Mouse (Mus musculus) limb, embryonic 11.5 days (tissue): Measurements from ENCODE around the gene Zfhx3. TPM values are rescaled to one million over a fixed set of nuclear protein-coding genes. Genes with fewer than 3 reads are reported as not detected.

ENCODE experiments used
- ATAC-seq: fragments of 200-750 bp; cut with Nextera tagmentation; 2 replicates; pipeline ENCODE4 v1.8.0; 2017; ENCODE audit warnings: low read depth; ENCODE audit not compliant: insufficient number of reproducible peaks, low FRiP score, low TSS enrichment
- DNase-seq: peaks from one replicate; pipeline ENCODE4 v3.0.0-alpha.2; 2015; ENCODE audit warnings: low spot score
- H3K27ac ChIP-seq: fragments of 300-500 bp; sonication (generic); replicated peaks from 2 replicates; pipeline ENCODE4 v1.5.1; 2014; ENCODE audit warnings: low read depth, mild to moderate bottlenecking, low read length
- H3K27me3 ChIP-seq: fragments of 300-500 bp; sonication (generic); 2 replicates; pipeline ENCODE4 v1.6.1; 2014; ENCODE audit warnings: mild to moderate bottlenecking, low read length, mixed read lengths; ENCODE audit not compliant: control insufficient read depth, insufficient read depth
- H3K36me3 ChIP-seq: fragments of 300-500 bp; sonication (generic); 2 replicates; pipeline ENCODE4 v1.6.1; 2014; ENCODE audit warnings: mild to moderate bottlenecking, low read length, moderate library complexity, mixed read lengths; ENCODE audit not compliant: control insufficient read depth, insufficient read depth
- H3K4me1 ChIP-seq: fragments of 300-500 bp; sonication (generic); 2 replicates; pipeline ENCODE4 v1.6.1; 2014; ENCODE audit warnings: low read length, mixed read lengths; ENCODE audit not compliant: control insufficient read depth, insufficient read depth
- H3K4me2 ChIP-seq: fragments of 300-500 bp; sonication (generic); 2 replicates; pipeline ENCODE4 v1.6.1; 2014; ENCODE audit warnings: low read depth, mild to moderate bottlenecking, moderate library complexity; ENCODE audit not compliant: severe bottlenecking
- H3K4me3 ChIP-seq: fragments of 300-500 bp; sonication (generic); 2 replicates; pipeline ENCODE4 v1.5.1; 2014; ENCODE audit warnings: low read depth, low read length
- H3K9ac ChIP-seq: fragments of 300-500 bp; sonication (generic); 2 replicates; pipeline ENCODE4 v1.6.1; 2014; ENCODE audit warnings: mild to moderate bottlenecking, low read length
- H3K9me3 ChIP-seq: fragments of 300-500 bp; sonication (generic); 2 replicates; pipeline ENCODE4 v1.6.1; 2016; ENCODE audit warnings: low read length; ENCODE audit not compliant: control insufficient read depth
- WGBS: fragments of 180-500 bp; shearing (Covaris S2); extraction: QIAGEN DNeasy Blood & Tissue Kit; methylation state at CpG from one replicate; pipeline ENCODE4 v1.1.7; 2014; 5-methylcytosine and 5-hydroxymethylcytosine counted together
- polyA plus RNA-seq: library from polyadenylated mRNA; unstranded; fragments of >200 nt; fragmentation: Nextera tagmentation; extraction: Ambion mirVana; gene quantifications from 2 replicates; pipeline ENCODE4 v1.2.1, GENCODE M21; 2014

The Zfhx3 gene
- polyA plus RNA-seq, 1 experiment from 2014 or later, result 36.4 TPM

GRCm38 (mm10) chr8:108406716-108407494 lies 464.5 kb downstream of the Zfhx3 start:
- Histone ChIP-seq H3K36me3 (no peaks in the 10 kb centered on the region), H3K9me3 (no peaks in the 10 kb centered on the region), H3K4me3 (no peak overlapping the region), H3K4me2 (no peak overlapping the region), H3K4me1 (no peaks in the 10 kb centered on the region), H3K27me3 (no peaks in the 10 kb centered on the region), H3K9ac (peak overlapping the region; percentile 30; the same call in 1 of the 2 replicates), H3K27ac (no peak overlapping the region)
- no peak for DNase-seq
- 69% methylated on average over 25 of the region's 25 CpGs for WGBS
- no peak for ATAC-seq

DNA sequence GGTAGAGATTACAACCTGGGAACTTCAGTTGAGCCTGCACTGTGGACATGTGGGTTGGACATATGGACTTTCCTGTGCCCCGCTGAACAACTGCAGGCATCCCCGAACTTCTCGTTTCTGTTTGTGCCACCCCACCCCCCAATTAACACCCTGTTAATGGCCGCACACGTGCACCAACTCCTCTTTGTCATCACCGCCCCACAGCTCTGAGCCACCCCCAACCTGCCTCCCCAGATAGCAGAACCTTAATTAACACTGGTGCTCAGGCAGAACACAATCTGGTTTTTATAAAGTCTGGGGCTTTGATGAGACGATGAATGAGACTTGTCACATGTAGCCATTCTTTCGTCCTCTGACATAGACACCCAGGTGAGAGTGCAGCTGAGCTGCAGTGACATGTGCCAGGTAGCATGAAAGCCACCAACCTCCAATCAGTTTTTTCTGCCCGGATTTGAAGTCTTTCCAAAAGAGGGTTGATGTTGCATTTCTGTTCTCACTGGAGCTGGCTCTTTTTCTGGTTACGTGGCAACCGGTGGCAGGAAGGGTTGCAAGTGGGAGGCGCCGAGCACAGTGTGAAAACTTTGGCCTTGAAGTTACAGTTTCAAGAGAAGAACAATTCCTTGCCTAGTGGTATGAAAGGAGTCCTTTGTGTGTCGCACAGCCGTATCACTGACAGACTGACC lies 476.9 kb downstream of the Zfhx3 start:
- Histone ChIP-seq H3K27ac (0 out of 2 replicates have a peak overlapping the region, but pooled peaks have one; percentile 5), H3K9ac (no peak overlapping the region), H3K4me2 (no peak overlapping the region), H3K36me3 (no peaks in the 10 kb centered on the region), H3K9me3 (no peaks in the 10 kb centered on the region), H3K4me3 (no peak overlapping the region), H3K4me1 (peaks cover 13% of the 10 kb centered on the region), H3K27me3 (no peaks in the 10 kb centered on the region)
- 35% methylated on average over 15 of the region's 15 CpGs for WGBS
- ATAC-seq, result no peak
- DNase-seq, result peak; percentile 51

GRCm38 (mm10) chr8:108422521-108422920 lies 480.1 kb downstream of the Zfhx3 start:
- 85% methylated on average over 3 of the region's 3 CpGs for WGBS
- Histone ChIP-seq H3K4me1 (peaks cover 13% of the 10 kb centered on the region), H3K36me3 (no peaks in the 10 kb centered on the region), H3K4me3 (no peak overlapping the region), H3K27me3 (no peaks in the 10 kb centered on the region), H3K9ac (no peak overlapping the region), H3K4me2 (no peak overlapping the region), H3K27ac (no peak overlapping the region), H3K9me3 (no peaks in the 10 kb centered on the region)
- no peak for ATAC-seq
- DNase-seq, result no peak

DNA sequence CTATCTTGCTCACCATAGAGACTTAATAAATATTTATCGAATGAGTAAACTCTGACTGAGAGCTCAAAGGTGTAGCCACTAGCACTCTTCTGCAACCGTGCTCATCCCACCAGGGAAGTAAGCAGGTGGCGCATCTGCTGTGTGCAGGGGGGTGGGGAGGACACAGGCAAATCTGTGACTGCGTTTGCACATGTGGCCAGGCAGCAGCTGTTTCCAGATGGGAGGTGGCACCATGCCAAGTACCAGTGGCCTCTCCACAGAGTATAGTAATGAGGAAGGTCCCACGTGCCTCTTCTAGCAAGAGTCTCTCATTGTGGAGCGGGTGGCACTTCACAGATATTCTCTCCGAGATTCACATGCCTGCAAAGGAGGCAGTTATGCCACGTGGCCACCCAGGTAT lies 481.9 kb downstream of the Zfhx3 start:
- peaks cover 4% of the 10 kb centered on the region for H3K4me1 ChIP-seq
- 82% methylated on average over 8 of the region's 8 CpGs for WGBS
- ATAC-seq (no peak), DNase-seq (no peak)
- no peak overlapping the region for H3K27ac ChIP-seq
- H3K27me3 ChIP-seq, result no peaks in the 10 kb centered on the region
- H3K9me3 ChIP-seq, result no peaks in the 10 kb centered on the region
- no peak overlapping the region for H3K4me2 ChIP-seq
- no peak overlapping the region for H3K9ac ChIP-seq
- no peak overlapping the region for H3K4me3 ChIP-seq
- no peaks in the 10 kb centered on the region for H3K36me3 ChIP-seq

DNA sequence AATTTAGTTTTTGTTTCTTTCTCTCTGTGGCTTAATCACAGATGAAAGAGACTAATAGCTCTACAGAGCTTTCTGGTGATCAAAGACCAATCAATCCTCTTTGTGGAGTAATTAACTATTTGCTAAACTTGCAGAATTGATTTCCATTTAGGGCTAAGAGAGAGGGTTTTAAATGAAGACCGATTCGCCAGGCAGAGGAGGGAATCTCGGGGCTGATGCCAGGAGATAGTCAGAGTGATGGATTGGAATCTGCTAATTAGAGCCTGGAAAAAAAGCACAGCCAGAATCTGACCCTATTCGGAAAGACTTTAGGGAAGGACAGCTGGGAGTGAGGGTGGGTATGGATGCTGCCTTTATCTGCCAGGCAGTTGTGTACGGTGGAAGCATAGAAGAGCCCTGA lies 490.9 kb downstream of the Zfhx3 start:
- no peak for DNase-seq
- ATAC-seq, result no peak

DNA sequence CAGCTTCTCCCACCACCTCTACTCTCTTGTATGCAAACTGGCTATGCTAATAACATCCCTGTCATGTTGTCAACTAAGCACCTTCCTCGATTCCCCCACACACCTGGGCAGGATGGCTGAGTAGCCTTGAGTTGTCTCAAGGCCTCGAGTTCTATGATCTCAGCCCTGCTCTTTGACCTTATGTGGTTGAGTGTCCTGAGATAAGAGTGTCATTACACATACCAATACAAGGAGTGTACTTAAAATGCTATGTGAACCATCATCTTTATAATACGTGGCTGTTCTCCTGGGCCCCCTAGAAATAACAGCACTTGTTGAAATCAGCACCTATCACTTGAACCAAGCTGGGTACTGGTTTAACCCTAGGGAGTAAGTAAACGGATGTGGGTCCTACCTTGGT lies 492.1 kb downstream of the Zfhx3 start:
- ATAC-seq (no peak), DNase-seq (no peak)
- WGBS, result 71% methylated on average over 4 of the region's 4 CpGs
- H3K4me1 ChIP-seq, result no peaks in the 10 kb centered on the region
- H3K36me3 ChIP-seq, result no peaks in the 10 kb centered on the region
- H3K27ac ChIP-seq, result no peak overlapping the region
- no peak overlapping the region for H3K4me3 ChIP-seq
- no peaks in the 10 kb centered on the region for H3K9me3 ChIP-seq
- no peak overlapping the region for H3K4me2 ChIP-seq
- no peaks in the 10 kb centered on the region for H3K27me3 ChIP-seq
- H3K9ac ChIP-seq, result no peak overlapping the region

More for the DNA sequence above, 490.9 kb downstream of the Zfhx3 start:
- Histone ChIP-seq H3K27ac (no peak overlapping the region), H3K9me3 (no peaks in the 10 kb centered on the region), H3K4me3 (no peak overlapping the region), H3K4me1 (no peaks in the 10 kb centered on the region), H3K36me3 (no peaks in the 10 kb centered on the region), H3K9ac (no peak overlapping the region), H3K4me2 (no peak overlapping the region), H3K27me3 (no peaks in the 10 kb centered on the region)
- 25% methylated on average over 5 of the region's 5 CpGs for WGBS

GRCm38 (mm10) chr8:108436336-108436735 lies 493.9 kb downstream of the Zfhx3 start:
- Histone ChIP-seq H3K4me3 (no peak overlapping the region), H3K4me1 (no peaks in the 10 kb centered on the region), H3K36me3 (no peaks in the 10 kb centered on the region), H3K9me3 (no peaks in the 10 kb centered on the region), H3K9ac (no peak overlapping the region), H3K27ac (no peak overlapping the region), H3K27me3 (no peaks in the 10 kb centered on the region), H3K4me2 (no peak overlapping the region)
- ATAC-seq, result no peak
- 60% methylated on average over 12 of the region's 12 CpGs for WGBS
- DNase-seq, result no peak

GRCm38 (mm10) chr8:108437316-108437830 lies 494.9 kb downstream of the Zfhx3 start:
- Histone ChIP-seq H3K36me3 (no peaks in the 10 kb centered on the region), H3K27me3 (no peaks in the 10 kb centered on the region), H3K9me3 (no peaks in the 10 kb centered on the region), H3K4me1 (no peaks in the 10 kb centered on the region), H3K27ac (no peak overlapping the region), H3K4me2 (no peak overlapping the region), H3K4me3 (no peak overlapping the region), H3K9ac (no peak overlapping the region)
- ATAC-seq, result no peak
- DNase-seq, result no peak
- 66% methylated on average over 13 of the region's 13 CpGs for WGBS
